Mouse (Mus musculus) gastrocnemius, postnatal 10 days (tissue): ENCODE results near the gene Rfk. TPM values are rescaled to one million over a fixed set of nuclear protein-coding genes. Genes with fewer than 3 reads are reported as not detected.

Source experiments
- DNase-seq: peaks from one replicate; pipeline ENCODE4 v3.0.0; 2021; ENCODE audit warnings: mixed read lengths
- total RNA-seq, 2 experiments: library from RNA; stranded (reverse); gene quantifications; 2 replicates each; pipeline ENCODE4 v1.2.3; 2021

Rfk gene
- total RNA-seq, 2 experiments from 2014 or later: 34.2 to 39.3 TPM

DNA sequence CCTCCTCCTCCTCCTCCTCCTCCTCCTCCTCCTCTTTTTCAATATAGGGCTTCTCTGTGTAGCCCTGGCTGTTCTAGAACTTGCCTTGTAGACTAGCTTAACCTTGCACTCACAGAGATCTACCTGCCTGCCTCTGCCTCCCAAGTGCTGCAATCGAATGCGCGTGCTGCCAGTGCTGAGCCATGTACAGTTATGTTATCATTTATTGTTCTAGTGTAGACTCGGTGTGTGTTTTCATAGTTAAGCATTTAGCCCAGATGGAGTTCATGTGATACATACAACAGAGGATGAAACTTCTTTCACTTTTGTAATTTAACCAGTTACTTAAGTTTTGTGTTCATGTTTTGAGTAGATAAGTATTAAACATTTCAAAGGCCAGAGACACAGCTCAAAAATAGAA is 8.8 kb upstream of the Rfk start:
- no peak for DNase-seq

DNA sequence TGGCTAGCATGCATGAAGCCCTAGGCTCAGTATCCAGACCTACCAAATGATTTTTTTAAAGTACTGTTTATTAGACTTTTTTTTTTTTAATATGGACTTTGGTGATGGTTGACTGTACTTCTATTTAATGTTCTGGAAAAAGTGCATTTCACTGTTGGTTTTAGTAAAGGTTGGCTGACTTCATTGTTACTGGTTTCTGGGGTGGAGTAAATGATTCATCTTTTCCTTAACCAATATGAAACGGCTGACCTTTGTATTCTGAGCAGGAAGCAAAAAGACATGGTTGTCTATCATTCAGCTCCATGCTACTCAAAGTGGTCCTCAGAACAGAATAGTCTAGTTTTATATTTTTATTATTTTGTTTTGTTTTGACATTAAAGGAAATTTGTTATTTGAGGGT is 8.4 kb upstream of the Rfk start:
- DNase-seq: no peak

DNA sequence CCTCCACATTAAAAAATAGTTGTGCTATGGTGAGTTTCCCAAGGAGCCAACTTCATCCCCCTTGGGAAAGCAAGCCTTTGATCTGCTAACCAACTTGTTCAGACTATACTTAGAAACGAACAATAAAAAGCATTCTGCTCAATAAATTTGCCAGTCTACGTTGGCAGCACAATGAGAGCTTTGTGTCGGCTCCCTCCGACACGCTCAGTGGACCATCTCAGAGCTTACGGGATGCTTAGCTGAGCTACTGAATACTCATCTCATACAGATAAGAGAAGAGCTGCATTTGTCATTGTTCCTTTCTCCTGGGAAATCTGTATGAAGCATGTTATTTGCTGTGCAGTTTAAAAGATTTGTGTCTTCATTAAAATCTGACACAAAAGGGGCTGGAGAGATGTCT is 7.4 kb upstream of the Rfk start:
- no peak for DNase-seq

DNA sequence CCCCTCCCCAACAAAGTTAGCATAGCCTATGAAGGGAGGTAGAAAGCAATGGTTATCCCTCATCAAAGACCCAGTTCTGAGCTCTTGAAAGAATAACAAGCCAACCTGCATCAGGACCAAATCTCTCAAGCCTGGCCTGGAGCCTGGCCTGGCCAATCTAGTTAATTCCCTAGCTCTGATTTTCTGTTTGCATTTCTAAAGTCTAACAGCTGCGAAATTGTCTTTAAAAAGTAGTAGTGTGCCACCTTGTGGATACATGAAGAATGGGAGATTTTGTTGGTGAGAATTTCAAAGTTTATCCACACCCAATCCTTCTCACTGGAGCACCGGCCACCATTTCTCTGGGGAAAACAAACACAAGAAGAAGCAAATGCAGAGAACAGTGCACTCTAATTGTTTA is 5.4 kb upstream of the Rfk start:
- no peak for DNase-seq

DNA sequence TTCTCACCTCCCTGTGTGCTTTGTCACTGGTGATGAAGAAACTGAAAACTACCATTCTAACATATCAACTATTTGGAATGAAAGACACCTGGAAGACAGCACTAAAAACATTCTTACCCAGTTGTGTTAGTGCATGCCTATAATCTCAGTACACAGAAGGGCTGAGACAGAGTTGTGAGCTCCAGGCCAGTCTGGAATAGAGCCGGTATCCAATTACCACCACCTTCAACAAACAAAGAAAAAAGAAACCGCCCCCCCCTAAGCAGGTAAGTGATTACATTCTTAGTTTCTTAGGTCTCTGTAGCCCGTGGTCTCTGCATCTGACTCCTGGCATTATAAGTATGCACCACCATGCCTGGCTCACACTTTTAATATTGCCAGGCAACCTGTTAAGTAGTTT is 977 bp upstream of the Rfk start:
- no peak for DNase-seq

DNA sequence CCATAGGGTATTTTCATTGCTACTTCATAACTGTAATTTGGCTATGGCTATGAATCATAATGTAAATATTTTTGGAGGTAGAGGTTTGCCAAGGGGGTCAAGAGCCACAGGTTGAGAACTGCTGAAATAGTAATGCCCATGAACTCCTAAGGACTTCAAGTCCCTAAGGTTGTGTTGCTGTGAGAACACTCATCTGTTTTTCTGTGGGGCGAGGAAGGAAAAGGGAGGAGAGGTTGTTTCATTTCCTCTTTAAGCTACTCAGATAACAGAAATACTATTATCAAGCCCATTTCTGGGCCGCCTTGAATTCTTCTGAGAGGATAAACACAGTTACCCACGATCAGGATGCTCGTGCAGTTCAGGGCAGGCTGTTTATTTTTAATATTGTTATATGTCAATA is 3.0 kb downstream of the Rfk start:
- no peak for DNase-seq

DNA sequence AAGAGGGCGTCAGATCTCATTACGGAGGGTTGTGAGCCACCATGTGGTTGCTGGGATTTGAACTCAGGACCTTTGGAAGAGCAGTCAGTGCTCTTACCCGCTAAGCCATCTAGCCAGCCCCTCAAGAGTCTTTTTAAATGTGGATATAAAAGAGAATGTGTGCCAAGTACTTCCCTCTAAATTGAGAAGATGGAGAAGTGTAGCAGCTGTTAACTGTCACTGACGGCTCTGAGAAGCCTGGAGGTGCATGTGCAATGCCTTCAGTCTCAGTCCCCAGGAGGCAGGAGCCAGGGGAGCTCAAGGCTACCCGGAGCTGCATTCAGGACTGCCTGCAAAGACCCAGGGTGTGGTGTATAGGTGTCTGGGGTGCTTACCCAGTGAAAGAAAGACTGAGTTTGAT is 4.1 kb downstream of the Rfk start:
- DNase-seq: no peak

DNA sequence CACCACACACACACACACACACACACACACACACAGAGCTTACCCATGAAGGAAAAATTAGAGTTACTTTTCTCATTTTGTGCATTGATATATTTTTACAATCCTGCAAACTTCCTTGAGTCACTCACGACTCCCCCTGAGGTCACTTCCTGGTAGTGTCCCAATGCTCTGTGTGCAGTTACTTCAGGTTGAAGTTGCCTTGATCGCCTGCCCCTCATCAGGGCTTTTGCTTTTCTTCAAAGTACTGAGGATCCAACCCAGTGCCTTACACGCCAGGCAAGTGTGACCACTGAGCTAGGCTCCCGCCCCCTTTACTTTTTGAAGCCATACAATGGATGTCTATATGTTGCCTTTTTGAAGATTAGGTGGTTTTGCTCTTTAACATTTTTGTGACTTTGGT is 6.1 kb downstream of the Rfk start:
- no peak for DNase-seq

DNA sequence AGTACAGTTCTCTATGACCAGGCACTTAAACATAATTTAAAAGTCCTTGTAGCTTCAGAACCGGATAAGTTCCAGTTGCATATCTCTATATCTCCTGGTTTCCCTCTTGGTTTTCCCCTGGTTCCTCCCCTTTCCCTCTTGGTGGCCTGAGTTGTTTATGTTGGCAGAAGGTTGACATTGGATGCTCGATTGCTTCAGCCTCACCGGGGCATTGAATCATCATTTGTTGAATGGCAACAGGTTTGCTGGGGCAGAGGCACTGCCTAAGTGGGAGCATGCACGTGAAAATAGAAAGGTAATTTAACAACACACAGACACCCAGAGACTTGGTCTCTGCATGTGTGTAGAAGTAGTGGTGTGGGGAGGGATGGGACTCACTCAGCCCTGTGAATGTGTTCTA is 6.7 kb downstream of the Rfk start:
- DNase-seq: no peak

DNA sequence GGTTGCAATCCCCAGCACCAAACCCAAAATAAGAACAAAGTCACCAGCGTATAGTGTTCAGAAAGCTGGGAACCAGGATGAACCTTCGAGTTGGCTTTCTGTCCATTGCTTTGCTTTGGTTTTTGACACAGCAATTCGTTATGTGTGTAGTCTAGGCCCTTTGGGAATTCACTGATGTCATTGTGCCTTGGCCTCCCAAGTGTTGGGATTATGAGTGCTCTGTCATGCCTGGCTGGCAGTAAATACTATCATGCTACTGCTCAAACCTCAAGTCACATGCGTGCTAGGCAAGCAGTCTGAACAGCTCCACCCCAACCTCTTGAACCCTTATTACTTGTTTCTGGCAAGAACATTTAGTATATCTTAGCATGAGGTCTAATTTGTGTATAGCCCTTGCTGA is 9.3 kb downstream of the Rfk start:
- no peak for DNase-seq

DNA sequence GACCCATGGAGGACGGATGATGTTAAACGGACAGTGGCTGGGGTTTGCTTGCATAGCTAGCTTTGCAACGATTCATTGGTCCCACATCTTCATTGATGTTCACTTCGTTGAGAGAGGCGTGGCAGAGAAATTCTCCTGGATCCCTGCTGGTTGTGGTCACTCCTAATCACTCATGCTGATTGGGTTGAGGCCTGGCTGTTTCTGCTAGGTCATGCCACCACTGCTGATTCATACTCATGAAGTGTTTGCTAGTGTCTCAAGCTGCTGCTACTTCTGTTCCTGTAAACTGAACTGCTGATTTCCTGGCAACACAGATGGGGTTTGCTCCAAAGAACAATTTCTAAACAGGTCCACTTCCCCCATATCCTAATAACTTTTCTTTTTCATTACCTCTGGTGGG is 13.0 kb downstream of the Rfk start:
- DNase-seq: no peak

DNA sequence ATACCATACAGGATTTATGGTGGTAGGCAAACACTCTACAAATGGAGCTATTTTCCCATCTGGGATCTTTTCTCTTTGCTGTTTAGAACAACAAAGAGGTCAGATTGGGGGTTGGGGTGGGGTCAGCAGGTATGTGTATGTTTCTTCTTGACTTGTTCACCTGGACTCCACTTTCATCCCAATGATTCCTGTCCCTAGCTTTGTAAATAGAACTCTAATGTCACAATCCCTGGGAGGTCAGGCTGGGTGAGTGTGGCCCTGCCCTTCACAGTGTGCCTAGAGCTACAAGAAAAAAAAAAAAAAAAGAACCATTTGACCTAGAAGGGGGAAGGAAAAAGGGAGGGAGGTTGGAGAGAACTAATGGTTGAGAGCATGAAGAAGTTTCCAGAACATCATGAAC is 14.7 kb downstream of the Rfk start:
- DNase-seq: no peak

DNA sequence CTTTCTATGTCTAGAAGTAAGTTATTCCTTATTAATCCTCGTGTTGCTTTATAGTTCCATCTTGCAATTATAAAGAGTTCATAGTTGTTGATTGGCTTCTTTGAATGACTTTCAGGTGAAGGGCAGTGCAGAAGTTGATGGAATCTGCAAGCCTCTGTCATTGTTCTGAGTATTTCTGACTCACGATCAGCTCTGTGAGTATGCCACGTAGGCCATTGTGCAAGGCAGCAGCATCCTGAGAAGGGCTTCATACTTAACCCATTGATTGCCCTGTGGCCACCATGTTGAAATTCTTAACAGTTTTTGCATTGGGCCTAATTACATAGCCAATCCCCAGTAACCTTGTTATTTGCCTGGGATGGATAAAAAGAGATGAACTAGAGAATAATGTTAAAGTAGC is 15.5 kb downstream of the Rfk start:
- DNase-seq: no peak

DNA sequence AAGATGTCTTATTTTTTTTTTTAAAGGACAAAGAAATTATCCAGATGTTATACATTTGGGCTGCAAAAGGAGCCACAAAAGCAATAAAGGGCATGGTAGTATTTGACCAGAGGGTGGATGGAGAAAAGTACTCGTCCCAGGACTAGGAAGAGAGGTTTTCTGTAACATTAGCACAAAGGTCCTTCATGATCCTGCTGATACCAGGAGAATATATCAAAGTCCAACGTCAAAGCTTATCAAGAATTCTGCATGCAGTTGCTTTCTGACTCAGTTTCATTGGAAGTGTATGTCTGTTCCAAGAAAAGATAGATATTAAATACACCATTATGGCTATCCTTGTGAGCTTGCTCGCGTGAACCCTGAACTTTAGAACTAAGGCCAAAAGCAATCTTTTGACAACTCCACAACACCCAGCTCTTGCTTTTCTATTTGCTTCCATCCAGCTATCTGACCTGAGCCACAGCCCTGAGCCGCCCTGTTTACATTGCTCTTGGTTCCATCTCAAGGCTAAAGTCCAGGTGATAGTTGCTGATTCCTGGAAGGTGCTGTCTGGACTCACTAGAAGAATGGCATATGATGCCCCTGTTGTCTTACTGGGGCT is 16.7 kb downstream of the Rfk start:
- DNase-seq: no peak

DNA sequence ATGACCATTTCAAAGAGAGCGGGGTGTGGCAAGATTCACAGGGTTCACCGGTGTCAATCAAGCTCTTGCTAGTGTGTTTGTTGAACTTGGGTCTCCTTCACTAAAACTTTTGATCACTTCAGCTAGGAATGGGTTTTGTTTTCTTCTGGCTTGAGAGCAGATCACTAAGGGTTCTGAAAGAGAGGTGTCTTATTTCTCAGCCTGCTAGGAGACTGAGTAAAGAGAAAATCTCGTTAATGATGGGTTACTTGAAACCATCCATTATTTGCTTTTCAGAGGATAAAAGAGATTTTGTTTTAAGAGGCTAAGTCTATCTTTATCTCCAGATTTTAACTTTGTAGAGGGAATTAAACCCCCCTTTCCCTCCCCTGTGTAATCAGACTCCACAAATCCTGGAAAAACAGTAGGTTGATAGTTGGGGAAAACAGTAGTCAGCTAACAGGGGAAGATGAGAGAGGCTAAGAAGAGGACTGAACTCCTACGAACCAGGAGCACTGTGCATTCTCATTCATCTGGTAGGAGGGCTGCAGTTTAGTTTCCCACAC is 19.1 kb downstream of the Rfk start:
- no peak for DNase-seq

DNA sequence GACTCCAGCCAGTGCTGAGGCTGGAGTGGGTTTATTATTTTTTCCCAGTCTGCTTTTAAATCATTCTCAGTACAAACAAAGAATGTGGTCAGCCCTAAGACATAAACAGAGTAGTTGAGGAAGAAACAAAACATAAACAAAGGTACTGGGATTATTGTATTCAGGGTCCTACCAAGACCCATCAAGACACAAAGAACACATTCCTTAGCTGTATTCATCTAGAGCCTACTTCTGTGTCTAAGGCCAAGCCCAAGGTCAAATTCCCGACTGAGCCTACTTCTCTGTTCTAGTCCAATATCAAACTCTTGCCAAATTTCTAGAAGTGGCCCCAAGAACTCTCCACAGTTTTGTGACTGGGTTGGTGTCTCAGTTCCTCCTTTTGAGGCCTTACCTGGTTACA is 24.0 kb downstream of the Rfk start:
- no peak for DNase-seq

DNA sequence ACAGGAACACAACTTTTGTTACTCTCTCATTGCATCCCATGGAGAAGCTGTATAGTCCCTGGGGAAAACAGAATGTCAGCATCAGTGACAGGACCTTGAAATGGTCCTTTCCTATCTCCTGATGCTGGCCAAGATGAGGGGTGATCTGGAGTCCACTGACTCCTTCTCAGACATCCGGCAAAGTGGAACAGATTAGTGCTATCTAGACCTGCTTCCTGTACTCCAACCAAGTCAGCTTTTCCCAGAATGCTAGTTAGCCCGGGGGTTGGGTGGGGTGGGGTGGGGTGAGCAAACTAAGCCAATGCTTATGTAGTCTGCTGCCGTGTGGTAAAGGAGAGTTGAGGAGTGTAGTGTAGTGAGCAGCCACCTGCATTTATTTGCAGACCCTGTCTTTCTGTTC is 29.5 kb downstream of the Rfk start:
- DNase-seq: no peak

DNA sequence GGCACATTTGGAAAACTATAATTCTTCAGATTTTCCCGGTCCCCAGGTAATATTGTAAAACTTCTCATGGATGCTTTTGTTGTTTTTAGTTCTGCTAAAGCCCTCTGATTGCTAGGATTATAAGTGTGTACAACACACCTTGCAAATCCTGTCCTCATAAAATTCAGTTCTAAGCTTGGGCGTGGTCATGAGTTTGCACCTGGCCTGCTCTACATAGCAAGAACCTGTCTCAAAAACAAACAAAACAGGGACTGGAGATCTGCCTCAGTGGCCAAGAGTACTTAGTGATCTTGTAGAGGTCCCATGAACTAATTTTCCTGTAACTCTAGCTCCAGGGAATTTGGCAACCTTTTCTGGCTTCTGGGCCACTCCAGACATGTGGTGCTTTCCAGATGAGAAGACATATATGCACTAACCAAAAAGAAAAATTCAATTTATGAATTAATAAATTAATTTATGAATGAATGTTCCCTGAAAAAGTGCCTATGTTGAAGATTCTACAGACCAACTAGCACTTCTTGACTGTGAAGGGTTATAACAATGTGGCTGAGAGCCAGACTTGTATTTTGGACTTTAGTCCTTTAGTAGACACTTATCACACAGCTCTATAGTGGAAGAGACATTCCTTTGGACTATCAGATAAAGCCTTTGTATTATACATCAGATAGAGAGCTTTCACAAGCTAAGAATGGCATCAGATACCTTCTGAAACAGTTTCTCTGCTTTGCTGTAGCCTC is 34.1 kb downstream of the Rfk start:
- DNase-seq: no peak

DNA sequence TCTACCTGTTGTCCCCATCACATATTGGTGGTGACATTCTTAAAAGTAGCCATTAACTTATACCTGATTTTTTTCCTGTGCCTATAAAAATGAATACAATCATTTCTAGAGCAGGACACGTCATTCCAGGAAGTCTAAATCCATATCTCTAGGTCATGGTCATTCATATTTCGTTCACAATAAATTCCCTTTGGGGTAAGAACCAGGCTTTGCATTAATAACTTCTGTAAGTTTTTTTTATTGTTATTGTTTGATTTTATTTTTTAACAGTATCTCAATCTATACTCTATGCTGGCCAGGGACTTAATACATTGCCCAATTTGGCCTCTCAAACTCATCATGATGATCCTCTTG is 34.7 kb downstream of the Rfk start:
- DNase-seq: no peak

DNA sequence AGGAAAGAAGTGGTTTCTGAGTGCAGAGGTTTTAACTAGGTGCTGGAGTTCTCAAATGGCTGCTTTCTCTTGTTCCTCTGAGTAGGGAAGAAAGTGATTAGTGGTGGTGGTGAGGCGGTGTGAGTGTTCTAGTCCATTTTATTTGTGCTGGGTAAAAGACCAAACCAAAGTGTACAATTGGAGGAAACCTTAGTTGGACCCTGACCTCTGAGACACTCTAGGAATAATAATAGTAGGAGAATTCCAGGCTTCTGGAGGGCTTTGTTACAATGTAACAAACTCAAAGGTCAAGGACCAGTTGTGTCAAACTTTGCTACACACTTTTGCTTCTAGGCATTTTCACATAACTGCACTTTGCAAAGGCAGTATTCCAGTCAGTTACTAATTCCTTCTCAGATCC is 42.8 kb downstream of the Rfk start:
- no peak for DNase-seq

DNA sequence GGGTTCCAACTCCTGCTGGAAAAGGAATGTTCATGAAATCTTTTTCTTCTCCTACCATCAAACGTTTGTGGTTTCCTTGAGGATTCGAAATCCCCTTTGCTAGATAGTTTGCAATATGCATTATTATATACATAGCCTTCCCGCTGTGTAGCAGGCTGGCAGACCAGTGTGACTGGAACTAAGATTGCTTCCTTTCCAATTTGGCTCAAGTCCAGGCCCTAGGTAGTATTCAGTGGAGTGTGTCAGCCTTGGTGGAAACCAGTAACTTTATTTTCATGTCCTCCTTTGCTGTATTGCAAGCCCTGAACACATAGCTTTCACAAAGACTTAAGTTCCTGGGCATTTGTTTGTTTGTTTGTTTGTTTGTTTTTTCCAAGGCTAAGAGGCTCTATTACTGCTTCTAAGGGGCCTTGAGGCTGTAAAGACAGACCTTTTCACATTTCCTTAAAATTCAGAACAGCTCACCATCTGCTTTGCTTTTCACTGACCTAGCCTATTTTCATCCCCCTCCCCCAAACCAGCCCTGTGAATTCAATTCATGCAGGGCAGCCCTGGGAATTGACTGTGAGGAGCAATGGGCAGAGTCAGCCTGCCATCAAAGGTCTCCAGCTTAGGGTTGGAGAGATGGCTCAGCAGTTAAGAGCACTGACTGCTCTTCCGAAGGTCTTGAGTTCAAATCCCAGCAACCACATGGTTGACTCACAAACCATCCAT is 45.8 kb downstream of the Rfk start:
- no peak for DNase-seq

DNA sequence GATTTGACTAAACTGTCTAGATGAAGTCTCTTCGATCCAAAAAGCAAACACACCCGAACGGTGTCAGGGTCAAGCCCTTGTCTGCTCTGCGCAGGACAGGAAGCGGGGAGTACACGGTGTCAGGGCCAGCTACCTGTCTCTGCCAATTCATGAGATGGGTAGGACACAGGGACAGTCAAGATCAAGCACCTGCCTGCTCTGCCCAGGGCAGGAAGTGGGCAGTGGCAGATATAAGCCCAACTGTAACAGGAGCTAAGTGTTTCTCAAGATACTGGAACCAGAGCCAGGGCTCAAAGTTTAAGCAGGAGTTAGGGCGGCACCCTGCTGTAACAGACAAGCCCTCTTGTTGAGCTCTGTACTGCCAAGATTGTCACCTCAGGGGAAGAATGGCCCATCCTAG is 49.7 kb downstream of the Rfk start:
- no peak for DNase-seq
